Mouse (Mus musculus) forebrain, embryonic 15.5 days (tissue): ENCODE data around the gene Lhb. TPM values are rescaled to one million over a fixed set of nuclear protein-coding genes. Genes with fewer than 3 reads are reported as not detected.

Experiments
- ATAC-seq: fragments of 200-750 bp; cut with Nextera tagmentation; replicated peaks from 2 replicates; pipeline ENCODE4 v1.8.0; 2017; ENCODE audit warnings: mild to moderate bottlenecking, moderate TSS enrichment, moderate library complexity
- H3K27ac ChIP-seq: fragments of 300-500 bp; sonication (generic); replicated peaks from 2 replicates; pipeline ENCODE4 v1.5.1; 2015; ENCODE audit warnings: mild to moderate bottlenecking, inconsistent platforms
- H3K27me3 ChIP-seq: fragments of 300-500 bp; sonication (generic); 2 replicates; pipeline ENCODE4 v1.6.1; 2015; ENCODE audit warnings: inconsistent platforms
- H3K36me3 ChIP-seq: fragments of 300-500 bp; sonication (generic); 2 replicates; pipeline ENCODE4 v1.6.1; 2015; ENCODE audit warnings: mild to moderate bottlenecking, inconsistent platforms
- H3K4me1 ChIP-seq: fragments of 300-500 bp; sonication (generic); 2 replicates; pipeline ENCODE4 v1.6.1; 2015; ENCODE audit warnings: inconsistent platforms
- H3K4me2 ChIP-seq: fragments of 300-500 bp; sonication (generic); replicated peaks from 2 replicates; pipeline ENCODE4 v1.6.1; 2015; ENCODE audit warnings: mild to moderate bottlenecking, inconsistent platforms
- H3K4me3 ChIP-seq: fragments of 300-500 bp; sonication (generic); 2 replicates; pipeline ENCODE4 v1.5.1; 2015; ENCODE audit warnings: mild to moderate bottlenecking, inconsistent platforms
- H3K9ac ChIP-seq: fragments of 300-500 bp; sonication (generic); replicated peaks from 2 replicates; pipeline ENCODE4 v1.6.1; 2015; ENCODE audit warnings: mild to moderate bottlenecking, inconsistent platforms
- H3K9me3 ChIP-seq: fragments of 300-500 bp; sonication (generic); 2 replicates; pipeline ENCODE4 v1.6.1; 2016; ENCODE audit warnings: inconsistent platforms
- WGBS: fragments of 180-500 bp; shearing (Covaris S2); methylation state at CpG from one replicate; pipeline ENCODE4 v1.1.7; 2015; ENCODE audit warnings: mixed read lengths; 5-methylcytosine and 5-hydroxymethylcytosine counted together
- polyA plus RNA-seq: library from polyadenylated mRNA; unstranded; fragments of >200 nt; fragmentation: Nextera tagmentation; extraction: Ambion mirVana; gene quantifications from 2 replicates; pipeline ENCODE4 v1.2.1, GENCODE M21; 2015

Gene Lhb
- polyA plus RNA-seq, 1 experiment from 2014 or later: 1.4 TPM

- Histone ChIP-seq H3K9me3 (no peaks in the 10 kb centered on the region), H3K4me3 (peak within 1 kb of the TSS; percentile 35), H3K27me3 (peaks cover 56% of the 10 kb centered on the region), H3K4me1 (peaks cover 12% of the 10 kb centered on the region), H3K9ac (no peak within 1 kb of the TSS; the same call in 1 of the 2 replicates), H3K4me2 (peak within 1 kb of the TSS; percentile 39), H3K36me3 (no peaks in the 10 kb centered on the region), H3K27ac (no peak within 1 kb of the TSS)
- no peak; the same call in 1 of the 2 replicates for ATAC-seq
- WGBS: 9% methylated on average over 28 of the region's 28 CpGs
Measured at GRCm38 (mm10) chr7:45405091-45406075, 15.2 kb upstream of the Lhb start, which contains the start of gene Kcna7. Gene Kcna7, plus strand, starts transcription at chr7:45405653.

GRCm38 (mm10) chr7:45406157-45407156, 14.2 kb upstream of the Lhb start:
- H3K4me1 ChIP-seq: peaks cover 12% of the 10 kb centered on the region
- peak overlapping the region; percentile 35 for H3K4me3 ChIP-seq
- peak overlapping the region; percentile 39 for H3K4me2 ChIP-seq
- 2% methylated on average over 105 of the region's 114 CpGs for WGBS
- H3K27ac ChIP-seq: no peak overlapping the region
- no peak for ATAC-seq
- H3K9ac ChIP-seq: no peak overlapping the region; the same call in 1 of the 2 replicates
- no peaks in the 10 kb centered on the region for H3K36me3 ChIP-seq
- no peaks in the 10 kb centered on the region for H3K9me3 ChIP-seq
- peaks cover 67% of the 10 kb centered on the region for H3K27me3 ChIP-seq

- H3K9ac ChIP-seq: no peak overlapping the region
- H3K27me3 ChIP-seq: peaks cover 79% of the 10 kb centered on the region
- no peak overlapping the region for H3K4me3 ChIP-seq
- no peak overlapping the region for H3K27ac ChIP-seq
- peaks cover 12% of the 10 kb centered on the region for H3K4me1 ChIP-seq
- ATAC-seq: no peak
- WGBS: 79% methylated on average over 10 of the region's 10 CpGs
- H3K9me3 ChIP-seq: no peaks in the 10 kb centered on the region
- H3K4me2 ChIP-seq: no peak overlapping the region
- no peaks in the 10 kb centered on the region for H3K36me3 ChIP-seq
Measured at GRCm38 (mm10) chr7:45407836-45408235, 12.8 kb upstream of the Lhb start.

- no peak overlapping the region for H3K27ac ChIP-seq
- no peak overlapping the region for H3K4me3 ChIP-seq
- ATAC-seq: no peak
- H3K9ac ChIP-seq: no peak overlapping the region
- H3K4me1 ChIP-seq: peaks cover 14% of the 10 kb centered on the region
- H3K9me3 ChIP-seq: no peaks in the 10 kb centered on the region
- H3K27me3 ChIP-seq: peaks cover 84% of the 10 kb centered on the region
- WGBS: 69% methylated on average over 7 of the region's 7 CpGs
- H3K36me3 ChIP-seq: no peaks in the 10 kb centered on the region
- H3K4me2 ChIP-seq: no peak overlapping the region
Measured at GRCm38 (mm10) chr7:45408351-45408750, 12.3 kb upstream of the Lhb start.

- no peak for ATAC-seq
- H3K9ac ChIP-seq: no peak overlapping the region
- WGBS: 91% methylated on average over 17 of the region's 17 CpGs
- no peaks in the 10 kb centered on the region for H3K9me3 ChIP-seq
- peaks cover 90% of the 10 kb centered on the region for H3K27me3 ChIP-seq
- H3K4me2 ChIP-seq: no peak overlapping the region
- peaks cover 20% of the 10 kb centered on the region for H3K4me1 ChIP-seq
- H3K27ac ChIP-seq: no peak overlapping the region
- no peaks in the 10 kb centered on the region for H3K36me3 ChIP-seq
- H3K4me3 ChIP-seq: no peak overlapping the region
Measured at GRCm38 (mm10) chr7:45408949-45409348, 11.7 kb upstream of the Lhb start.

- no peak for ATAC-seq
- peaks cover 97% of the 10 kb centered on the region for H3K27me3 ChIP-seq
- H3K4me1 ChIP-seq: peaks cover 25% of the 10 kb centered on the region
- no peaks in the 10 kb centered on the region for H3K36me3 ChIP-seq
- H3K9ac ChIP-seq: no peak overlapping the region
- no peak overlapping the region for H3K4me3 ChIP-seq
- H3K4me2 ChIP-seq: no peak overlapping the region
- H3K9me3 ChIP-seq: no peaks in the 10 kb centered on the region
- WGBS: 89% methylated on average over 8 of the region's 8 CpGs
- H3K27ac ChIP-seq: no peak overlapping the region
Measured at GRCm38 (mm10) chr7:45409497-45410163, 11.0 kb upstream of the Lhb start.

- H3K4me3 ChIP-seq: no peak overlapping the region
- H3K9ac ChIP-seq: no peak overlapping the region
- no peaks in the 10 kb centered on the region for H3K36me3 ChIP-seq
- H3K4me1 ChIP-seq: peaks cover 13% of the 10 kb centered on the region
- no peak for ATAC-seq
- no peaks in the 10 kb centered on the region for H3K9me3 ChIP-seq
- H3K27me3 ChIP-seq: peaks cover 97% of the 10 kb centered on the region
- no peak overlapping the region for H3K27ac ChIP-seq
- H3K4me2 ChIP-seq: no peak overlapping the region
- WGBS: 85% methylated on average over 2 of the region's 2 CpGs
Measured at GRCm38 (mm10) chr7:45412421-45412820, 8.2 kb upstream of the Lhb start.

- H3K36me3 ChIP-seq: no peaks in the 10 kb centered on the region
- ATAC-seq: peak; percentile 60
- H3K9ac ChIP-seq: peak within 1 kb of the TSS; percentile 62
- H3K9me3 ChIP-seq: no peaks in the 10 kb centered on the region
- H3K27me3 ChIP-seq: peaks cover 97% of the 10 kb centered on the region
- peaks cover 13% of the 10 kb centered on the region for H3K4me1 ChIP-seq
- WGBS: 3% methylated on average over 44 of the region's 45 CpGs
- peak within 1 kb of the TSS; percentile 88 for H3K4me2 ChIP-seq
- peak within 1 kb of the TSS; percentile 58 for H3K4me3 ChIP-seq
- H3K27ac ChIP-seq: no peak within 1 kb of the TSS
Measured at GRCm38 (mm10) chr7:45413113-45413863, 7.3 kb upstream of the Lhb start, which contains the start of gene Ntf5. Gene Ntf5, plus strand, starts transcription at chr7:45413695.

GRCm38 (mm10) chr7:45413864-45414739, 6.5 kb upstream of the Lhb start:
- H3K9me3 ChIP-seq: no peaks in the 10 kb centered on the region
- ATAC-seq: peak; percentile 9; the same call in 1 of the 2 replicates
- H3K36me3 ChIP-seq: no peaks in the 10 kb centered on the region
- H3K4me3 ChIP-seq: peak overlapping the region; percentile 58
- under 1% methylated on average over 25 of the region's 27 CpGs for WGBS
- peak overlapping the region; percentile 88 for H3K4me2 ChIP-seq
- peaks cover 13% of the 10 kb centered on the region for H3K4me1 ChIP-seq
- H3K9ac ChIP-seq: peak overlapping the region; percentile 62
- H3K27ac ChIP-seq: no peak overlapping the region
- H3K27me3 ChIP-seq: peaks cover 97% of the 10 kb centered on the region

- Histone ChIP-seq H3K36me3 (no peaks in the 10 kb centered on the region), H3K4me2 (no peak overlapping the region), H3K9me3 (no peaks in the 10 kb centered on the region), H3K4me3 (no peak overlapping the region), H3K9ac (no peak overlapping the region), H3K4me1 (peaks cover 13% of the 10 kb centered on the region), H3K27me3 (peaks cover 94% of the 10 kb centered on the region), H3K27ac (no peak overlapping the region)
- no peak for ATAC-seq
- 36% methylated on average over 12 of the region's 12 CpGs for WGBS
Measured at GRCm38 (mm10) chr7:45414740-45415224, 5.8 kb upstream of the Lhb start.
